Mouse (Mus musculus) erythroblast, embryonic 14.5 days (primary cell): Measurements from ENCODE around the gene Oat. TPM values are rescaled to one million over a fixed set of nuclear protein-coding genes. Genes with fewer than 3 reads are reported as not detected.

ENCODE experiments used
- H3K27me3 ChIP-seq: 2 replicates; pipeline ENCODE4 v1.6.1; 2012; ENCODE audit warnings: inconsistent platforms; ENCODE audit not compliant: control insufficient read depth
- H3K36me3 ChIP-seq: 2 replicates; pipeline ENCODE4 v1.6.1; 2012; ENCODE audit warnings: mild to moderate bottlenecking, inconsistent platforms; ENCODE audit not compliant: control insufficient read depth
- H3K4me1 ChIP-seq: 2 replicates; pipeline ENCODE4 v1.6.1; 2012; ENCODE audit warnings: inconsistent platforms; ENCODE audit not compliant: control insufficient read depth
- H3K4me3 ChIP-seq: replicated peaks from 2 replicates; pipeline ENCODE3; 2012; ENCODE audit warnings: moderate library complexity, mild to moderate bottlenecking, inconsistent platforms
- H3K9me3 ChIP-seq: 2 replicates; pipeline ENCODE4 v1.6.1; 2012; ENCODE audit warnings: low read length, inconsistent platforms, mixed read lengths; ENCODE audit not compliant: control insufficient read depth
- GATA1 ChIP-seq: IDR thresholded peaks from 2 replicates; pipeline ENCODE4 v1.6.1; 2012; ENCODE audit warnings: low read length, inconsistent platforms, mixed read lengths
- TAL1 ChIP-seq: IDR thresholded peaks from 3 replicates; pipeline ENCODE4 v1.6.1; 2012; ENCODE audit warnings: low read length, inconsistent platforms, mixed read lengths
- polyA plus RNA-seq: library from polyadenylated mRNA; stranded (reverse); fragments of >175 nt; gene quantifications from 2 replicates; pipeline ENCODE4 v1.2.3, GENCODE M21; 2012

The Oat gene
- 0.05 and 0.09 TPM in 2 replicates for polyA plus RNA-seq

DNA sequence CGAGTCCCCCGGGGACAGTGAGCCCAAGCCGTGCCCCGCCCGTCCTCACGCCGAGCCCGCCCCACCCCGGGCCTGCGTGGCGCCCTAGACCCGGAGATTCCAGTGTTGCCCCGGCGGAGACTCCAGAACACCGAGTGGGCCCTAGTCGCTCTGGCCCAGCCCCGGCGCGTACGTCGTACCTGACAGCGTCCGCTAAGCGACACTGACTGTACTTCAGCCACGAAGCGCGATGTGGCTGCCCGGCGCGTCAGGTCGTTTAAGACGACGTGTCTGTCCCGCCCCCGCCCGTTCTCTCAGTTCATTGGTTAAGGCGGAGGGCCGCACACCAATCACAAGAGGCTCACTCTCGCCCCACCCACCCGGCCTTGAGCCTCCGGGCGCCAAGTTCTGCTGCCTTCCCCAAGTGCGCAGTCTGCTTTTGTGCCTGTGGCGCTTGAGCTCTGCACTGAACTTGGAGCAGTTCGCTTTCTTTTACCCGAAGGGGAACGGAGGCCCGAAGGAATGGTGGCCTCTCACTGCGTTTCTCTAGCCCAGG, at the start of gene Oat:
Gene Oat (minus strand): TSS at position 283 of the 535 bp plus-strand sequence.
- Histone ChIP-seq H3K36me3 (peaks cover 5% of the 10 kb centered on the region), H3K27me3 (peaks cover 19% of the 10 kb centered on the region; the same call in 1 of the 2 replicates), H3K4me1 (peaks cover 53% of the 10 kb centered on the region), H3K4me3 (peak within 1 kb of the TSS; percentile 94), H3K9me3 (no peaks in the 10 kb centered on the region)
- TF ChIP-seq TAL1 (no peak), GATA1 (no peak)

DNA sequence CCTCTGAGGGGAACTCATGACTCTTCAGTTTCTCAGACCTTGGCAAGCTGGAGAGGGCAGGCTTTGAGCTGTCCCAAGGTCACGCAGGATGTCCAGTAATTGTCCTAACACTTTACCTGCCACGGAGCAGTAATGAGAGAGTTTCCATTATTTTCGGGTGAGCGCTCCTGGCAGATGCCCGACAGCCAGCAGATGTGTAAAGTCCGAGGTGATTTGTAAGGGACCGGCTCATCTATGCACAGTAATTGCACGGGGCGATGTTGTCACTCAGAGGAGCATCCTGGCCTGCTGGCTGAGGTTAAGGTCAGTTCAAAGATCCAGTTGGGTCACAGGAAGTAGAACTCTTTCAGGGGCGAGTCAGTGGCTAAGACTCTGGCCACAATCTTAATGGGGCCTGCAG, 48.0 kb upstream of the Oat start:
- H3K36me3 ChIP-seq, result no peaks in the 10 kb centered on the region
- TF ChIP-seq TAL1 (no peak), GATA1 (no peak)
- no peaks in the 10 kb centered on the region for H3K27me3 ChIP-seq
- no peaks in the 10 kb centered on the region for H3K4me1 ChIP-seq
- H3K4me3 ChIP-seq, result no peak overlapping the region
- no peaks in the 10 kb centered on the region for H3K9me3 ChIP-seq

DNA sequence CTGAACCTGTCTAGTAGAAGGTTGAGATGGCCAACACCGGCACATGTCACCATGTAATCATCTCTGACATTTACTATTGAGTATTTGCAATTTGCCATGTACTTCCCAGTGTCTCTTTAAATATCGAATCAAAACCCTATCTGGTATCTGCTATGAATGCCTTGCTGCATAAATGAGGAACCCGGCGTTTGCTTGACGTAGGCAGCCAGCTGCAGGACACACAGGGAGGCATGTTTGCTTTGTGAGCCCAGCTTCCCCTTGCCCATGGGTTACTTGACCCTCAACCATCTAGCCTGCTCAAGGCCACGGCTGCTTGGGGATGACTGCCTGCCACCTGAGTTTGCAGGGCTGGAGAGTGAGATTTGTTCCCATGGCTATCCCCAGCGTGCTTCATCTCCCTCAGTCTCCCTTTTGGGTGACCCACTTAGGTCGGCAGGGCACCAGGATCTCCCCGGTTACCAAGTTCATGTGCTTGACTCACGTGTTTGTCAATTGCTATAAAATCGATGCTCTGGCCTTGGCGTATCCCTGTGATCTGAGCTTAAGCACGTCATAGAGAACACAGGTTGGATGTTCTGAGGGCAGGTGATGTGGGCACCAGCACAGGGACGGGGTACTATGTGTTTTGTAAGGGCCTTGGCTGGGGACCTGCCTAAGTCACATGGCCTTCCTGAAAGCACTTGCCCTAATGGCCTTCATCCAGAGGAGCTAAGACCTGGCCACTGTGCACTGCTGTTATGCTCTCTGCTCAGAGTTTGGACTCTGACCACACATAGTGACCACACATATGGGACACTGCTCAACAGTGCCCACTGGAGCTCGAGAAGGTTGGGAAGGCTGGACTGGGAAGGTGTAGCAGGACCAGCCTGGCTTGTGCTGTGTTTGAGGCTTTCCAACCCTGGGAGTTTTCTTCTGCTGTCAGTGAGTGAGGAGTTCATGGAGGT, 44.0 kb upstream of the Oat start:
- H3K4me1 ChIP-seq, result no peaks in the 10 kb centered on the region
- H3K36me3 ChIP-seq, result no peaks in the 10 kb centered on the region
- H3K9me3 ChIP-seq, result no peaks in the 10 kb centered on the region
- TF ChIP-seq TAL1 (no peak), GATA1 (no peak)
- H3K4me3 ChIP-seq, result no peak overlapping the region
- H3K27me3 ChIP-seq, result no peaks in the 10 kb centered on the region

DNA sequence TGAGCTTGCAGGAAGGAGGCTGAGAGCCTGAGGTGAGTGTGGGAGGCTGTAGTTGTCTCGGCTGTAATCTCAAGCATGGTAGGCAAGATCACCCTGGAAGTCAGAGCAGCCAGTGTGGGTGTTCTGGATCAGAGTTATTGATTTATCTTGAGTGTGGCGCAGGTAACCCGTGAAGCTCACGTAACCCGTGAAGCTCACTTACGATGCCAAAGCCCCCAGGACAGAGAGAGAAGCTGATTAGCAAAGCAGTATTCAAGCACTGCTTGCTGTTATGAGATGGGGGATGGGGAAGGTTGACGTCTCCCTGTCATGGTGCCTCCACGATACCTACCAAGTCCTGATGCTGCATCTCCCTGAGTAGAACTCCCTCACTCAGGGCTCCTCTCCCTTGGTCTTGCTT, 43.4 kb upstream of the Oat start:
- H3K9me3 ChIP-seq, result no peaks in the 10 kb centered on the region
- TF ChIP-seq TAL1 (no peak), GATA1 (no peak)
- H3K4me3 ChIP-seq, result no peak overlapping the region
- no peaks in the 10 kb centered on the region for H3K4me1 ChIP-seq
- H3K27me3 ChIP-seq, result no peaks in the 10 kb centered on the region
- no peaks in the 10 kb centered on the region for H3K36me3 ChIP-seq

DNA sequence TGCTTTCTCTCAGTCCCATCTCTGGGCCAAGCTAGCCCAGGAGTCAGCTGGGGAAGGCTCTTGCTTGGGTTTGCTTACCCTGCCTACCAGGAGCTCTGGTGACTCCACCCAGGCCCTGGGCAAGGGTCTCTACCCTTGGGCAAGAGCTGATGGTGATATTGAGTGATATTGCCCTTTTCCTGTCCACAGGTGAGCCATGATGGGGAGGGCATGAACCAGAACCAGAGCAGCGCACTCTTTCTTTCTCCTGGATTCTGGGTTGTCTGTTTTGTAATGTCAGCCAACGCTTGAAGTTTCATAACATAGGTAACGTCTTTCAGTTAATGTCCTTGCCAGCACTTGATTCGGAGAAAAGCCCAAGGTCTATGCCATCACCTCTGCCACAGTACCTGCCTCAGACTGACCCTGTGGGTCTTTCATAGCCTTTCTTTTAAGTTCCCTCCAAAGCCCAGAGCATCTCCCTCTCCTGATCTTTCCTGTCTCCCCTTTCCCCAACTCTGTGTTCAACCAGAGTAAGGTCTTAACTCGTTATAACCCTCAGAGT, 40.9 kb upstream of the Oat start:
- H3K4me3 ChIP-seq, result no peak overlapping the region
- H3K36me3 ChIP-seq, result no peaks in the 10 kb centered on the region
- TF ChIP-seq GATA1 (no peak), TAL1 (no peak)
- H3K27me3 ChIP-seq, result no peaks in the 10 kb centered on the region
- peaks cover 7% of the 10 kb centered on the region for H3K4me1 ChIP-seq
- no peaks in the 10 kb centered on the region for H3K9me3 ChIP-seq

DNA sequence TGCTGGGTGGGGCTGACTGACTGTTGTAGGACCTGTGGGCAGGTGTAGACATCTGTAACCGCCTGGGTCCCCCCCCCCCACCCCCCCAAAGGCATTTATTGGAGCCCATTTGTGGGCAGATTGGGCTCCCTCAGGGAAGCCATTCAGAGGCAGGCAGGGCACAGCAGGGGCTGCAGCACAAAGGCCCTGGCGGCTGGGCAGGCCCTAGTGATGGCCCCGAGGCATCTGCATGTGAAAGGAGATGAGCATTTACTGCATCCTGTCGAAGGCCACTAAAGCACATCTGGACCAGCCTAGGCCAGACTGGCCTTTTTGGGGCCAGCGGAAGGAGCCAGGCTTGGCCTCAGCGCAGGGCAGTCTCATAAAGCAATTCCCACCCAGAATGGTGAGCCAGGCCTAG, 40.2 kb upstream of the Oat start:
- no peak overlapping the region for H3K4me3 ChIP-seq
- TF ChIP-seq GATA1, result no peak
- TF ChIP-seq TAL1, result no peak
- H3K4me1 ChIP-seq, result peaks cover 10% of the 10 kb centered on the region
- no peaks in the 10 kb centered on the region for H3K36me3 ChIP-seq
- no peaks in the 10 kb centered on the region for H3K27me3 ChIP-seq
- H3K9me3 ChIP-seq, result no peaks in the 10 kb centered on the region

DNA sequence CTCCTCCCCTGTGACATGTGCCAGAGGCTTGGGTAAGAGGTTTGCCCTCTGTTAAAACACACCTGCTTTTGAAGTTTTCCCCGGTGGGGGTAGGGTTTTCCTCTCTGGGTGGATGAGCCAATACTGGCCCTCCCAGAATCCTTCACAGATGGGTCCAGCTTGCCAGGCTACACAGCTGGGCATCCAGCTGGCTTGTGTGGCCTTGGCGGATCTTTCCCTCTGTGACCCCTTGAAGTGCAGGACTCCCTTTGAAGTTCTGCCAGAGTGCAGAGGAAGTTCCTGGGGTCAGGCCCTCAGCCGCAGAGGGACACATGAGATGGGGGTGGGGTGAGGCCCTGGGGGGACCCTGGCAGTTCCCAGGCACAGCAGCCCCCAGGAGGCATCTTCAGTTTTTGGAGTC, 39.1 kb upstream of the Oat start:
- no peaks in the 10 kb centered on the region for H3K27me3 ChIP-seq
- H3K36me3 ChIP-seq, result no peaks in the 10 kb centered on the region
- TF ChIP-seq TAL1 (no peak), GATA1 (no peak)
- H3K9me3 ChIP-seq, result no peaks in the 10 kb centered on the region
- peaks cover 19% of the 10 kb centered on the region for H3K4me1 ChIP-seq
- no peak overlapping the region for H3K4me3 ChIP-seq

DNA sequence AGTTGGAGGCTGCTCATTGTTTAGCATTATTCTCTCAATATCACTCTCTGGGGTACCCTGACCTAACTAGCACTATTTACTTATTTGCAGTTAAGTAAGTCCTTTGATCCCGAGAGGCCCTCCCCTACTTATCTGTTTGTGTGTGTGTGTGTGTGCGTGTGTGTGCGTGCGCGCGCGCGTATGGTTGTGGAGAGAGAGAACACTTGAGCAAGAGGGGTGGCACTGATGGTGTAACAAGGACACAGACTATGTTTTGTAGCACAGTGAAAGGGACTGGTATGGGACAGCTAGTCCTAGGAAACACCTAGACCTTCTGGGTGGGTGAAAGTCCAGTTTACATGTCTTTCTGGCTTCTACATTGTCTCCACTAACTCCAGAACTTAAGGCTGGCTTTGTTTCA, 35.3 kb upstream of the Oat start:
- Histone ChIP-seq H3K27me3 (peaks cover 14% of the 10 kb centered on the region), H3K36me3 (no peaks in the 10 kb centered on the region), H3K9me3 (no peaks in the 10 kb centered on the region), H3K4me3 (no peak overlapping the region), H3K4me1 (peaks cover 24% of the 10 kb centered on the region)
- TF ChIP-seq GATA1 (no peak), TAL1 (no peak)
